Mouse (Mus musculus) kidney, embryonic 16.5 days (tissue): Measurements from ENCODE around the gene Rplp2. TPM values are rescaled to one million over a fixed set of nuclear protein-coding genes. Genes with fewer than 3 reads are reported as not detected.

Experiments
- ATAC-seq: fragments of 200-750 bp; cut with Nextera tagmentation; 2 replicates; pipeline ENCODE4 v1.8.0; 2017; ENCODE audit warnings: moderate TSS enrichment; ENCODE audit not compliant: low FRiP score, low TSS enrichment
- H3K27ac ChIP-seq: fragments of 300-500 bp; sonication (generic); 2 replicates; pipeline ENCODE4 v1.5.1; 2014; ENCODE audit warnings: low read length
- H3K27me3 ChIP-seq: fragments of 300-500 bp; sonication (generic); 2 replicates; pipeline ENCODE4 v1.6.1; 2014; ENCODE audit warnings: low read length, control low read depth, mixed read lengths; ENCODE audit not compliant: insufficient read depth
- H3K36me3 ChIP-seq: fragments of 300-500 bp; sonication (generic); 2 replicates; pipeline ENCODE4 v1.6.1; 2014; ENCODE audit warnings: low read length, control low read depth, mixed read lengths; ENCODE audit not compliant: insufficient read depth
- H3K4me1 ChIP-seq: fragments of 300-500 bp; sonication (generic); 2 replicates; pipeline ENCODE4 v1.6.1; 2014; ENCODE audit warnings: low read length, control low read depth, mixed read lengths; ENCODE audit not compliant: insufficient read depth
- H3K4me2 ChIP-seq: fragments of 300-500 bp; sonication (generic); replicated peaks from 2 replicates; pipeline ENCODE4 v1.6.1; 2014; ENCODE audit warnings: low read depth, low read length
- H3K4me3 ChIP-seq: fragments of 300-500 bp; sonication (generic); 2 replicates; pipeline ENCODE4 v1.5.1; 2014; ENCODE audit warnings: mild to moderate bottlenecking, low read length
- H3K9ac ChIP-seq: fragments of 300-500 bp; sonication (generic); replicated peaks from 2 replicates; pipeline ENCODE4 v1.6.1; 2014; ENCODE audit warnings: low read length
- H3K9me3 ChIP-seq: fragments of 300-500 bp; sonication (generic); 2 replicates; pipeline ENCODE4 v1.6.1; 2016; ENCODE audit warnings: low read length, control low read depth
- WGBS: fragments of 180-500 bp; shearing (Covaris S2); extraction: QIAGEN DNeasy Blood & Tissue Kit; methylation state at CpG from one replicate; pipeline ENCODE4 v1.1.7; 2014; 5-methylcytosine and 5-hydroxymethylcytosine counted together
- polyA plus RNA-seq: library from polyadenylated mRNA; unstranded; fragments of >200 nt; fragmentation: Nextera tagmentation; extraction: Ambion mirVana; gene quantifications from 2 replicates; pipeline ENCODE4 v1.2.1, GENCODE M21; 2015

Rplp2 gene
- polyA plus RNA-seq, 1 experiment from 2014 or later, result 1,055 TPM

- Histone ChIP-seq H3K4me1 (peaks cover 17% of the 10 kb centered on the region), H3K36me3 (no peaks in the 10 kb centered on the region), H3K4me3 (no peak overlapping the region), H3K4me2 (no peak overlapping the region), H3K27ac (no peak overlapping the region), H3K9me3 (no peaks in the 10 kb centered on the region), H3K9ac (no peak overlapping the region), H3K27me3 (no peaks in the 10 kb centered on the region)
- no peak for ATAC-seq
- WGBS, result 83% methylated on average over 6 of the region's 6 CpGs
Measured at GRCm38 (mm10) chr7:141416144-141416841, 30.9 kb upstream of the Rplp2 start.

GRCm38 (mm10) chr7:141417731-141418681 lies 29.2 kb upstream of the Rplp2 start:
- Histone ChIP-seq H3K9me3 (no peaks in the 10 kb centered on the region), H3K36me3 (no peaks in the 10 kb centered on the region), H3K9ac (no peak overlapping the region), H3K4me2 (no peak overlapping the region), H3K27me3 (no peaks in the 10 kb centered on the region), H3K4me1 (peaks cover 13% of the 10 kb centered on the region), H3K27ac (no peak overlapping the region), H3K4me3 (no peak overlapping the region)
- no peak for ATAC-seq
- 68% methylated on average over 8 of the region's 8 CpGs for WGBS

GRCm38 (mm10) chr7:141418970-141419369 lies 28.2 kb upstream of the Rplp2 start:
- 41% methylated on average over 7 of the region's 7 CpGs for WGBS
- Histone ChIP-seq H3K36me3 (no peaks in the 10 kb centered on the region), H3K4me2 (no peak overlapping the region), H3K4me3 (no peak overlapping the region), H3K9ac (peak overlapping the region; percentile 38; the same call in 1 of the 2 replicates), H3K27ac (no peak overlapping the region), H3K9me3 (no peaks in the 10 kb centered on the region), H3K27me3 (no peaks in the 10 kb centered on the region), H3K4me1 (peaks cover 10% of the 10 kb centered on the region)
- ATAC-seq, result no peak

GRCm38 (mm10) chr7:141420030-141420702 lies 27.0 kb upstream of the Rplp2 start:
- H3K9ac ChIP-seq, result no peak overlapping the region
- ATAC-seq, result no peak
- 77% methylated on average over 9 of the region's 9 CpGs for WGBS

GRCm38 (mm10) chr7:141423811-141424210 lies 23.4 kb upstream of the Rplp2 start:
- no peak for ATAC-seq
- no peaks in the 10 kb centered on the region for H3K36me3 ChIP-seq
- no peak overlapping the region for H3K4me2 ChIP-seq
- no peak overlapping the region for H3K27ac ChIP-seq
- H3K4me3 ChIP-seq, result no peak overlapping the region
- WGBS, result 70% methylated on average over 4 of the region's 4 CpGs
- peaks cover 3% of the 10 kb centered on the region for H3K4me1 ChIP-seq
- no peaks in the 10 kb centered on the region for H3K9me3 ChIP-seq
- H3K9ac ChIP-seq, result no peak overlapping the region
- no peaks in the 10 kb centered on the region for H3K27me3 ChIP-seq

More at GRCm38 (mm10) chr7:141420030-141420702, 27.0 kb upstream of the Rplp2 start:
- Histone ChIP-seq H3K9me3 (no peaks in the 10 kb centered on the region), H3K27me3 (no peaks in the 10 kb centered on the region), H3K36me3 (no peaks in the 10 kb centered on the region), H3K4me3 (no peak overlapping the region), H3K4me1 (peaks cover 4% of the 10 kb centered on the region; the same call in 1 of the 2 replicates), H3K27ac (no peak overlapping the region), H3K4me2 (no peak overlapping the region)

GRCm38 (mm10) chr7:141426948-141427730 lies 20.0 kb upstream of the Rplp2 start:
- Histone ChIP-seq H3K4me1 (peaks cover 14% of the 10 kb centered on the region), H3K4me2 (no peak overlapping the region), H3K27me3 (no peaks in the 10 kb centered on the region), H3K36me3 (peaks cover 20% of the 10 kb centered on the region), H3K4me3 (no peak overlapping the region), H3K27ac (no peak overlapping the region), H3K9me3 (no peaks in the 10 kb centered on the region), H3K9ac (no peak overlapping the region)
- no peak for ATAC-seq
- WGBS, result 80% methylated on average over 12 of the region's 12 CpGs

GRCm38 (mm10) chr7:141428701-141429100 lies 18.5 kb upstream of the Rplp2 start:
- Histone ChIP-seq H3K4me3 (no peak overlapping the region), H3K36me3 (peaks cover 33% of the 10 kb centered on the region), H3K9me3 (no peaks in the 10 kb centered on the region), H3K9ac (no peak overlapping the region), H3K27ac (no peak overlapping the region), H3K4me1 (peaks cover 14% of the 10 kb centered on the region), H3K27me3 (no peaks in the 10 kb centered on the region), H3K4me2 (peak overlapping the region; percentile 37)
- ATAC-seq, result no peak
- WGBS, result 52% methylated on average over 5 of the region's 5 CpGs

GRCm38 (mm10) chr7:141429310-141429709 lies 17.9 kb upstream of the Rplp2 start, which contains the start of gene Cend1:
Gene Cend1, minus strand, starts transcription at chr7:141429491.
- Histone ChIP-seq H3K4me2 (peak within 1 kb of the TSS; percentile 37), H3K27ac (no peak within 1 kb of the TSS; the same call in 1 of the 2 replicates), H3K27me3 (no peaks in the 10 kb centered on the region), H3K9ac (0 out of 2 replicates have a peak within 1 kb of the TSS, but pooled peaks have one; percentile 22), H3K36me3 (peaks cover 34% of the 10 kb centered on the region), H3K4me3 (peak within 1 kb of the TSS; percentile 2; the same call in 1 of the 2 replicates), H3K9me3 (no peaks in the 10 kb centered on the region), H3K4me1 (peaks cover 20% of the 10 kb centered on the region)
- ATAC-seq, result peak; percentile 72
- 4% methylated on average over 19 of the region's 19 CpGs for WGBS
